Comparison of ENCODE assay signal across 8 mouse cellular contexts in the genomic region with DNA sequence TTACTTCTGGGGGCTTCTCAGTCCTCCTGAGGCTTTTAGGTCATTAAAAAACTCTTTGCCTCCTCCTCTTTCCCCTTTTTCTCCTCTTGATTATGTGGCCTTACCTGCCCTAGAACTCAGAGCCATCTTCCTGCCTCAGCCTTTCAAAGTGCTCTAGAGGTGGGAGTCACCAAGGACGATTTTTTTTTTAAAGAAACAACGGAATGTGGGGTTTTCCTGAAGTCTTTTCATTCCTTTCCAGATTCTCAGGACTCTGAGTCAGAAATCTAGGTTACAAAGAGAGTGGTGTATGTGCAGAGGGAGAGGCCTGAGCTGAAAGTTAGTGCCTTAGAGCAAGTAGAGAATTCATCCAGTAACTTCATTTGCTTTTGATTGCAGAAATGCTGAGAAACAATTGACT. TPM values are rescaled to one million over a fixed set of nuclear protein-coding genes. Genes with fewer than 3 reads are reported as not detected.
DNase-seq lines count a peak whose midpoint lies in the region; ATAC-seq and TF ChIP-seq lines count a peak whose summit lies in the region.

No protein-coding gene starts in this region.

- no peaks in the 10 kb centered on the region for H3K9me3 ChIP-seq in heart, embryonic 12.5 days (replicated peaks)
- H3K9me3 ChIP-seq in E14TG2a.4 (ENCODE audit: low read length) = no peaks in the 10 kb centered on the region
- no peaks in the 10 kb centered on the region for H3K9me3 ChIP-seq in forebrain, embryonic 16.5 days (ENCODE audit: control insufficient read depth, low read length)

- peak overlapping the region; percentile 70 for H3K4me3 ChIP-seq in heart, embryonic 12.5 days
- H3K4me3 ChIP-seq in E14TG2a.4 (replicated peaks; ENCODE audit: low read length) (peak overlapping the region; percentile 90), macrophage (ENCODE audit: inconsistent target) (peak overlapping the region; percentile 65)
- H3K4me3 ChIP-seq in forebrain, embryonic 16.5 days (replicated peaks; ENCODE audit: low read length) = peak overlapping the region; percentile 83

- H3K36me3 ChIP-seq in heart, embryonic 12.5 days = peaks cover 9% of the 10 kb centered on the region
- H3K36me3 ChIP-seq in E14TG2a.4 (ENCODE audit: insufficient read depth, low read length) (peaks cover 13% of the 10 kb centered on the region; the same call in 1 of the 2 replicates), macrophage (ENCODE audit: inconsistent target) (no peaks in the 10 kb centered on the region)
- H3K36me3 ChIP-seq in forebrain, embryonic 16.5 days (ENCODE audit: control insufficient read depth, insufficient read depth) = no peaks in the 10 kb centered on the region

- H3K27me3 ChIP-seq in heart, embryonic 12.5 days (replicated peaks) = no peaks in the 10 kb centered on the region
- no peaks in the 10 kb centered on the region for H3K27me3 ChIP-seq in E14TG2a.4 (ENCODE audit: insufficient read depth, low read length)
- H3K27me3 ChIP-seq in forebrain, embryonic 16.5 days (replicated peaks; ENCODE audit: control insufficient read depth, insufficient read depth, low read length) = no peaks in the 10 kb centered on the region

- peak overlapping the region; percentile 75 for H3K4me2 ChIP-seq in heart, embryonic 12.5 days
- H3K4me2 ChIP-seq in forebrain, embryonic 16.5 days (ENCODE audit: low read length) = peak overlapping the region; percentile 78

- H3K9ac ChIP-seq in heart, embryonic 12.5 days = peak overlapping the region; percentile 87
- peak overlapping the region; percentile 95 for H3K9ac ChIP-seq in forebrain, embryonic 16.5 days (replicated peaks; ENCODE audit: low read depth, low read length)

- WGBS in heart, embryonic 12.5 days = 42% methylated on average over 2 of the region's 2 CpGs
- WGBS in forebrain, embryonic 16.5 days = 28% methylated on average over 2 of the region's 2 CpGs
- 15% methylated on average over 2 of the region's 2 CpGs for WGBS in macrophage (ENCODE audit: missing documents)

- peak overlapping the region; percentile 99 for H3K27ac ChIP-seq in heart, embryonic 12.5 days (ENCODE audit: poor library complexity, severe bottlenecking)
- H3K27ac ChIP-seq in forebrain, embryonic 16.5 days (ENCODE audit: low read length) = peak overlapping the region; percentile 100
- H3K27ac ChIP-seq in macrophage = peak overlapping the region; percentile 84

- H3K79me2 ChIP-seq in macrophage (ENCODE audit: inconsistent target) = peaks cover 89% of the 10 kb centered on the region

- DNase-seq in heart, adult 9 months (ENCODE audit: low spot score in 2 of 2) = no peak
- no peak for DNase-seq in adrenal gland, postnatal 36 days
- no peak for DNase-seq in adrenal gland, adult 8-10 months

- no peak for ATAC-seq in heart, embryonic 12.5 days (ENCODE audit: insufficient number of reproducible peaks, low FRiP score)
- ATAC-seq in forebrain, embryonic 16.5 days = no peak
- ATAC-seq in megakaryocyte progenitor cell, adult 5-6 weeks (replicated peaks; ENCODE audit: poor library complexity) = no peak

- H3K4me1 ChIP-seq in heart, embryonic 12.5 days (replicated peaks) = peaks cover 56% of the 10 kb centered on the region
- H3K4me1 ChIP-seq in E14TG2a.4 (replicated peaks; ENCODE audit: low read depth, low read length) = peaks cover 69% of the 10 kb centered on the region
- peaks cover 34% of the 10 kb centered on the region for H3K4me1 ChIP-seq in forebrain, embryonic 16.5 days (replicated peaks; ENCODE audit: control insufficient read depth, insufficient read depth, low read length)

- no peak for TF ChIP-seq CTCF in E14TG2a.4 (conservative IDR thresholded peaks at IDR 0.05; ENCODE audit: low read length)

RNA-seq across cellular contexts. Expression of gene Numa1, which starts 37.8 kb away (rescaled TPM):
- 67.8 and 70.6 TPM in 2 replicates for polyA plus RNA-seq in heart, embryonic 12.5 days (2016; fragmentation: Nextera tagmentation; extraction: Ambion mirVana)
- polyA plus RNA-seq in forebrain, embryonic 16.5 days (2015; fragmentation: Nextera tagmentation; extraction: Ambion mirVana) = 64.8 and 68.6 TPM in 2 replicates
- total RNA-seq in macrophage (2018; cell fraction: chromatin; rRNA removed) = 100 to 1,000 TPM in 22 of 26 experiments, 10 to 100 TPM in 4; 50.3 to 433 (median 216) TPM
- 100 to 1,000 TPM in 5 of 26 experiments, 10 to 100 TPM in 21; 37.1 to 112 (median 63.3) TPM for total RNA-seq in macrophage (2018; cell fraction: cytosol; rRNA removed)
- total RNA-seq in macrophage (2018; cell fraction: nucleus; rRNA removed) = 100 to 1,000 TPM in 11 of 26 experiments, 10 to 100 TPM in 15; 38.1 to 184 (median 91.0) TPM
- 61.1 to 130 TPM (median 82.9 TPM) in 3 replicates for polyA plus RNA-seq in macrophage (2018)
- 100 to 1,000 TPM; 153 to 161 TPM for total RNA-seq in adrenal gland, postnatal 36 days (2021)
- 83.1 and 93.8 TPM in 2 replicates for total RNA-seq in megakaryocyte progenitor cell, adult 5-6 weeks (2015)
- 156 and 190 TPM in 2 replicates for total RNA-seq in megakaryocyte progenitor cell, adult 5-6 weeks (2017)
- total RNA-seq in adrenal gland, adult 8-10 months (2022) = 100 to 1,000 TPM; 191 to 248 (median 221) TPM

RNA-seq across cellular contexts. Expression of gene Lrrc51, which starts 38.0 kb away (rescaled TPM):
- polyA plus RNA-seq in heart, embryonic 12.5 days (2016; fragmentation: Nextera tagmentation; extraction: Ambion mirVana) = 4.2 and 5.0 TPM in 2 replicates
- 9.4 and 9.6 TPM in 2 replicates for polyA plus RNA-seq in forebrain, embryonic 16.5 days (2015; fragmentation: Nextera tagmentation; extraction: Ambion mirVana)
- 1 to 10 TPM in 19 of 26 experiments, under 1 TPM in 1, not detected in 6; 0.66 to 7.7 (median 2.6) TPM for total RNA-seq in macrophage (2018; cell fraction: chromatin; rRNA removed)
- total RNA-seq in macrophage (2018; cell fraction: cytosol; rRNA removed) = 1 to 10 TPM; 1.6 to 6.0 (median 3.1) TPM
- total RNA-seq in macrophage (2018; cell fraction: nucleus; rRNA removed) = 10 to 100 TPM in 1 of 26 experiments, 1 to 10 TPM in 21, under 1 TPM in 1, not detected in 3; 0.97 to 10.3 (median 4.2) TPM
- polyA plus RNA-seq in macrophage (2018) = 1.2 to 2.8 TPM (median 2.0 TPM) in 3 replicates
- total RNA-seq in adrenal gland, postnatal 36 days (2021) = 10 to 100 TPM; 13.8 to 14.9 TPM
- 1.9 and 3.8 TPM in 2 replicates for total RNA-seq in megakaryocyte progenitor cell, adult 5-6 weeks (2015)
- 1.0 TPM in 1 of 2 replicates, not detected in the other for total RNA-seq in megakaryocyte progenitor cell, adult 5-6 weeks (2017)
- total RNA-seq in adrenal gland, adult 8-10 months (2022) = 10 to 100 TPM; 11.3 to 19.1 (median 16.7) TPM

RNA-seq across cellular contexts. Expression of gene Il18bp, which starts 46.8 kb away (rescaled TPM):
- polyA plus RNA-seq in heart, embryonic 12.5 days (2016; fragmentation: Nextera tagmentation; extraction: Ambion mirVana) = 1.8 TPM in 2 replicates
- polyA plus RNA-seq in forebrain, embryonic 16.5 days (2015; fragmentation: Nextera tagmentation; extraction: Ambion mirVana) = 3.5 and 5.0 TPM in 2 replicates
- total RNA-seq in macrophage (2018; cell fraction: chromatin; rRNA removed) = 100 to 1,000 TPM in 14 of 26 experiments, 10 to 100 TPM in 12; 30.6 to 291 (median 103) TPM
- total RNA-seq in macrophage (2018; cell fraction: cytosol; rRNA removed) = 100 to 1,000 TPM in 13 of 26 experiments, 10 to 100 TPM in 13; 46.8 to 451 (median 169) TPM
- total RNA-seq in macrophage (2018; cell fraction: nucleus; rRNA removed) = 100 to 1,000 TPM in 14 of 26 experiments, 10 to 100 TPM in 12; 47.1 to 360 (median 164) TPM
- 56.7 to 120 TPM (median 96.3 TPM) in 3 replicates for polyA plus RNA-seq in macrophage (2018)
- total RNA-seq in adrenal gland, postnatal 36 days (2021) = 1 to 10 TPM; 7.6 to 9.6 TPM
- 3.1 and 7.6 TPM in 2 replicates for total RNA-seq in megakaryocyte progenitor cell, adult 5-6 weeks (2015)
- 2.1 and 2.5 TPM in 2 replicates for total RNA-seq in megakaryocyte progenitor cell, adult 5-6 weeks (2017)
- total RNA-seq in adrenal gland, adult 8-10 months (2022) = 10 to 100 TPM in 2 of 4 experiments, 1 to 10 TPM in 2; 8.1 to 12.5 (median 10.1) TPM
